Mouse (Mus musculus): Measurements from ENCODE around the gene A630076J17Rik. TPM values are rescaled to one million over a fixed set of nuclear protein-coding genes. Genes with fewer than 3 reads are reported as not detected.

Gene A630076J17Rik
- polyA plus RNA-seq, 1 experiment from 2014 or later = 0.40 TPM

- Histone ChIP-seq H3K9ac (no peak overlapping the region), H3K4me3 (no peak overlapping the region), H3K36me3 (no peaks in the 10 kb centered on the region), H3K9me3 (no peaks in the 10 kb centered on the region), H3K4me1 (replicated peaks) (no peaks in the 10 kb centered on the region), H3K27ac (replicated peaks) (no peak overlapping the region), H3K4me2 (no peak overlapping the region), H3K27me3 (no peaks in the 10 kb centered on the region)
- ATAC-seq (ENCODE audit: low FRiP score, low read depth) = peak; percentile 43; the same call in 1 of the 2 replicates
- WGBS = 29% methylated on average over 2 of the region's 2 CpGs
Measured at GRCm38 (mm10) chr3:107233945-107234344, 3.5 kb downstream of the A630076J17Rik start.

GRCm38 (mm10) chr3:107238051-107238450 is 7.6 kb downstream of the A630076J17Rik start:
- no peaks in the 10 kb centered on the region for H3K36me3 ChIP-seq
- H3K27ac ChIP-seq (replicated peaks) = no peak overlapping the region
- ATAC-seq (ENCODE audit: low FRiP score, low read depth) = no peak
- H3K27me3 ChIP-seq = no peaks in the 10 kb centered on the region
- 73% methylated on average over 2 of the region's 2 CpGs for WGBS
- H3K9ac ChIP-seq = no peak overlapping the region
- no peak overlapping the region for H3K4me3 ChIP-seq
- H3K9me3 ChIP-seq = no peaks in the 10 kb centered on the region
- H3K4me1 ChIP-seq (replicated peaks) = peaks cover 9% of the 10 kb centered on the region
- no peak overlapping the region for H3K4me2 ChIP-seq

- no peaks in the 10 kb centered on the region for H3K9me3 ChIP-seq
- H3K27me3 ChIP-seq = no peaks in the 10 kb centered on the region; the same call in 1 of the 2 replicates
- H3K4me3 ChIP-seq = no peak overlapping the region
- H3K9ac ChIP-seq = no peak overlapping the region
- peaks cover 9% of the 10 kb centered on the region for H3K4me1 ChIP-seq (replicated peaks)
- 84% methylated on average over 8 of the region's 8 CpGs for WGBS
- no peak overlapping the region for H3K27ac ChIP-seq (replicated peaks)
- ATAC-seq (ENCODE audit: low FRiP score, low read depth) = no peak
- no peak overlapping the region for H3K4me2 ChIP-seq
- no peaks in the 10 kb centered on the region for H3K36me3 ChIP-seq
Measured at GRCm38 (mm10) chr3:107238471-107238980, 8.1 kb downstream of the A630076J17Rik start.

DNA sequence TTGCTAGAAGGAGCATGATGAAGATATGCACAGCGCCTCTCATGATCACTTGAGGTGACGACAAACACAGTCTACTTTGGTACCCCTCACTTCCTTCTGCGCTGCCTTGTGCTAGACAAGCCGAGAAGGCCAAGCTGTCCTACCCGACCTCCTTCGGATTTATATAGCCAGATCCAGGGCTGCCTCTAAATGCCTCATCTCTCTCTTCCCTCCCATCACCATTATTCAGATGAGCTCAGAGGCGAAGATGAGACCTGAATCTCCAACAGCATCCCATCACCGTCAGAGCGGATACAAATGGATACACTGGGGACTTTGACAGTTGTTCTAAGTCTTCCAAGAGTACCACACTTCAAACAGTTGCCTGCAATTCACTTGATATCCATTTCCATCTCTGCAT is 9.2 kb downstream of the A630076J17Rik start, which contains the start of gene Prok1:
Gene Prok1 (minus strand): TSS at position 101 of the 400 bp plus-strand sequence.
- no peaks in the 10 kb centered on the region for H3K36me3 ChIP-seq
- H3K4me2 ChIP-seq = no peak within 1 kb of the TSS
- 89% methylated on average over 9 of the region's 9 CpGs for WGBS
- no peaks in the 10 kb centered on the region for H3K9me3 ChIP-seq
- peaks cover 3% of the 10 kb centered on the region; the same call in 1 of the 2 replicates for H3K27me3 ChIP-seq
- peaks cover 9% of the 10 kb centered on the region for H3K4me1 ChIP-seq (replicated peaks)
- H3K27ac ChIP-seq (replicated peaks) = no peak within 1 kb of the TSS
- ATAC-seq (ENCODE audit: low FRiP score, low read depth) = no peak
- no peak within 1 kb of the TSS for H3K4me3 ChIP-seq
- no peak within 1 kb of the TSS for H3K9ac ChIP-seq

- peak; percentile 34; the same call in 1 of the 2 replicates for ATAC-seq (ENCODE audit: low FRiP score, low read depth)
- Histone ChIP-seq H3K36me3 (no peaks in the 10 kb centered on the region), H3K4me3 (no peak overlapping the region), H3K9ac (no peak overlapping the region), H3K4me1 (replicated peaks) (peaks cover 9% of the 10 kb centered on the region), H3K27me3 (peaks cover 3% of the 10 kb centered on the region; the same call in 1 of the 2 replicates), H3K9me3 (no peaks in the 10 kb centered on the region), H3K27ac (replicated peaks) (no peak overlapping the region), H3K4me2 (0 out of 2 replicates have a peak overlapping the region, but pooled peaks have one; percentile 1)
- 30% methylated on average over 14 of the region's 14 CpGs for WGBS
Measured at GRCm38 (mm10) chr3:107241389-107242094, 11.1 kb downstream of the A630076J17Rik start.

- H3K36me3 ChIP-seq = no peaks in the 10 kb centered on the region
- no peak overlapping the region for H3K27ac ChIP-seq (replicated peaks)
- H3K9ac ChIP-seq = no peak overlapping the region
- WGBS = 83% methylated on average over 6 of the region's 6 CpGs
- H3K4me3 ChIP-seq = no peak overlapping the region
- H3K4me2 ChIP-seq = no peak overlapping the region
- no peaks in the 10 kb centered on the region for H3K9me3 ChIP-seq
- H3K4me1 ChIP-seq (replicated peaks) = peaks cover 1% of the 10 kb centered on the region
- peaks cover 3% of the 10 kb centered on the region; the same call in 1 of the 2 replicates for H3K27me3 ChIP-seq
- ATAC-seq (ENCODE audit: low FRiP score, low read depth) = no peak
Measured at GRCm38 (mm10) chr3:107246876-107247275, 16.5 kb downstream of the A630076J17Rik start.

GRCm38 (mm10) chr3:107249042-107249441 is 18.6 kb downstream of the A630076J17Rik start:
- no peak for ATAC-seq (ENCODE audit: low FRiP score, low read depth)
- 70% methylated on average over 3 of the region's 3 CpGs for WGBS
- Histone ChIP-seq H3K9me3 (no peaks in the 10 kb centered on the region), H3K4me3 (no peak overlapping the region), H3K27ac (replicated peaks) (no peak overlapping the region), H3K4me2 (no peak overlapping the region), H3K27me3 (no peaks in the 10 kb centered on the region; the same call in 1 of the 2 replicates), H3K4me1 (replicated peaks) (no peaks in the 10 kb centered on the region; the same call in 1 of the 2 replicates), H3K36me3 (no peaks in the 10 kb centered on the region), H3K9ac (no peak overlapping the region)

- WGBS = 80% methylated on average over 2 of the region's 2 CpGs
- no peak overlapping the region for H3K4me2 ChIP-seq
- ATAC-seq (ENCODE audit: low FRiP score, low read depth) = no peak
Measured at GRCm38 (mm10) chr3:107250320-107250719, 19.9 kb downstream of the A630076J17Rik start.

GRCm38 (mm10) chr3:107252035-107252434 is 21.6 kb downstream of the A630076J17Rik start:
- Histone ChIP-seq H3K27me3 (no peaks in the 10 kb centered on the region), H3K4me3 (no peak overlapping the region), H3K27ac (replicated peaks) (no peak overlapping the region), H3K9ac (no peak overlapping the region), H3K4me2 (no peak overlapping the region), H3K9me3 (no peaks in the 10 kb centered on the region), H3K4me1 (replicated peaks) (peaks cover 6% of the 10 kb centered on the region; the same call in 1 of the 2 replicates), H3K36me3 (no peaks in the 10 kb centered on the region)
- no peak for ATAC-seq (ENCODE audit: low FRiP score, low read depth)
- WGBS = 63% methylated on average over 4 of the region's 4 CpGs

More at GRCm38 (mm10) chr3:107250320-107250719, 19.9 kb downstream of the A630076J17Rik start:
- no peak overlapping the region for H3K27ac ChIP-seq (replicated peaks)
- no peaks in the 10 kb centered on the region for H3K27me3 ChIP-seq
- H3K9me3 ChIP-seq = no peaks in the 10 kb centered on the region
- H3K9ac ChIP-seq = no peak overlapping the region
- H3K36me3 ChIP-seq = no peaks in the 10 kb centered on the region
- H3K4me3 ChIP-seq = no peak overlapping the region
- no peaks in the 10 kb centered on the region; the same call in 1 of the 2 replicates for H3K4me1 ChIP-seq (replicated peaks)

GRCm38 (mm10) chr3:107253925-107254324 is 23.5 kb downstream of the A630076J17Rik start:
- peaks cover 13% of the 10 kb centered on the region for H3K4me1 ChIP-seq (replicated peaks)

GRCm38 (mm10) chr3:107255992-107256391 is 25.6 kb downstream of the A630076J17Rik start:
- H3K9ac ChIP-seq = no peak overlapping the region
- no peaks in the 10 kb centered on the region for H3K36me3 ChIP-seq
- WGBS = 85% methylated on average over 3 of the region's 3 CpGs
- H3K4me3 ChIP-seq = no peak overlapping the region
- ATAC-seq (ENCODE audit: low FRiP score, low read depth) = no peak
- H3K4me1 ChIP-seq (replicated peaks) = peaks cover 18% of the 10 kb centered on the region
- no peak overlapping the region for H3K27ac ChIP-seq (replicated peaks)
- no peaks in the 10 kb centered on the region for H3K9me3 ChIP-seq
- no peak overlapping the region for H3K4me2 ChIP-seq
- H3K27me3 ChIP-seq = no peaks in the 10 kb centered on the region

More at GRCm38 (mm10) chr3:107253925-107254324, 23.5 kb downstream of the A630076J17Rik start:
- WGBS = 81% methylated on average over 5 of the region's 5 CpGs
- Histone ChIP-seq H3K9me3 (no peaks in the 10 kb centered on the region), H3K4me2 (no peak overlapping the region), H3K9ac (no peak overlapping the region), H3K27me3 (no peaks in the 10 kb centered on the region), H3K27ac (replicated peaks) (no peak overlapping the region), H3K4me3 (no peak overlapping the region), H3K36me3 (no peaks in the 10 kb centered on the region)
- ATAC-seq (ENCODE audit: low FRiP score, low read depth) = no peak

DNA sequence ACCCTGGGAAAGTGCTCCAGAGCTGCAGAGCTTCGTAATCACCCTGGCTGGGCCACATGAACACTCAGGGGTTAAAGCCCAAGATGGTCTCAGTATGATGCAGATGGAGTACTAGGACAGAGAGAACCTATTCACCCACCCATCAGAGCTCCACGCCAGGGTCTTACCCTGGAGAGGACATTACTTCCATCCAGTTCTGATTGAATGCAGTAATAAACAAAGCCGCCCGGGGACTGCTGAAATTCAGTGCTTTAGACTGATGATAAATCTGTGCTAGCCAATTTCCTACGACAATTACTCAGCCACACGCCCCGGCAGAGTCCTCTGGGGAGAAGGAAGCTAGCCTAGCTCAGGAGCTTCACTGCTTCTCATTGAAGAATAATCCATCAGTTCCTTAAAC is 26.3 kb downstream of the A630076J17Rik start:
- H3K9me3 ChIP-seq = no peaks in the 10 kb centered on the region
- H3K27ac ChIP-seq (replicated peaks) = no peak overlapping the region
- no peaks in the 10 kb centered on the region for H3K36me3 ChIP-seq
- no peak overlapping the region for H3K9ac ChIP-seq
- H3K4me1 ChIP-seq (replicated peaks) = peaks cover 26% of the 10 kb centered on the region
- no peaks in the 10 kb centered on the region for H3K27me3 ChIP-seq
- no peak overlapping the region for H3K4me2 ChIP-seq
- H3K4me3 ChIP-seq = no peak overlapping the region
- WGBS = 42% methylated on average over 7 of the region's 7 CpGs
- ATAC-seq (ENCODE audit: low FRiP score, low read depth) = peak; percentile 43; the same call in 1 of the 2 replicates

Measured in hindbrain, embryonic 15.5 days (tissue).